Mouse (Mus musculus): Measurements from ENCODE around the gene Rgs21. TPM values are rescaled to one million over a fixed set of nuclear protein-coding genes. Genes with fewer than 3 reads are reported as not detected.

Rgs21 gene
- not detected for total RNA-seq (2021)
- long read RNA-seq, experiment 1, result 0 reads
- long read RNA-seq, experiment 2, result 0 reads

DNA sequence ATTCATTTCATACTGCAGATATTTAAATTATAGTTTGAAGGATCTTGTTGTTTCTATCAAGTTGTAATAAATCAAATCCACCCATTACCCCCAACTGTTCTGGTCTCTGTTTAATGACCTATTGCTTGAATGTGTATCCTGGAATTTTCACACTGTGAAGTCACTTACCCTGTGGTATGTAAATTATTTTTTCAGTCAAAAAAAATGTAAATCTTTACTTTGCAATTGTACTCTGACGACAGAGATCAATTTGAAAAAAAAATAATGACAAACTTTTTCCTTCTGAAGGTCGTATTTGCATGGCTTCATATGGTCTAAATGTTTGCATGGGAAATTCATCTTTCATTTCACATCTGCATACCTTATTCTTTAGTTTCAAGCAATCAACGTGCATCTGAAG is at the start of gene Rgs21:
Gene Rgs21 (minus strand): TSS at position 101 of the 400 bp plus-strand sequence.
- no peak for DNase-seq (ENCODE audit: low spot score in 2 of 2)

DNA sequence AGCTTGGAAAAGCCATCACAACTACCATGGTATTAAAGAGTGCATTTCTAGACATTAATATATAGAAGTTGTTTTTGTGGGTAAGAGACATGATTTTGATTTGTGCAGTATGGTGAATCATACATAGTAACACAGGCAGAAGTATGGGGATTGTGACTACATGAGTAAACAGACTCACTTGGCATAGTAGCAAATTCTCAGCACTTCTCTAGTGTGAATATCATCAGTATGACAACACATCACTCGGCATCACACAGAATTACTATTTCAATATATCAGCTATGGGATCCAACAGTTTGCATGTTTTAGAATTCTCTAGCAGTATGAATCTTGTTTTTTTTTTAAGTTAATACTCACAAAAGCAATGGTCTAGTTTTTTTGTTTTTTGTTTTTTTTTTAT is 36.6 kb upstream of the Rgs21 start:
- no peak for DNase-seq (ENCODE audit: low spot score in 2 of 2)

DNA sequence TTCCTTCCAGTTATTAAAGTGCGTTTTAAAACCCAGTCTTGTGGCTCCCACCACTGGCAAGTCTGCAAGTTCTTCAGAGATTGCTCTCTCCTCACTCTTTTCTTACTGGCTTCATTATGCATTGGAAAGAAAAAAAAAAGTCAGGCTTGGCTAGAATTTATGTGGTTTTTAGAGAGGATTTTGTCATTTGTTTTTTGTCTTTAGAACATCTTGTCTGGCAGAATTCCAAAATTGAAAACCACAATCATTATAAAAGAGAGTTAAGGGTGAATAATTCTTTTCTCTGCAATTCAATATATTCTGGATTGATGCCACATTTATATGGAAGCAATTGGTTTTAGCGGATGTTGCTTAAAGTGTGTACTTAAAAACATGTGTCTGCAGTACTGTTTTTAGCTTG is 35.5 kb upstream of the Rgs21 start:
- peak in 1 of 2 experiments; percentile 15 for DNase-seq (ENCODE audit: low spot score in 2 of 2)

DNA sequence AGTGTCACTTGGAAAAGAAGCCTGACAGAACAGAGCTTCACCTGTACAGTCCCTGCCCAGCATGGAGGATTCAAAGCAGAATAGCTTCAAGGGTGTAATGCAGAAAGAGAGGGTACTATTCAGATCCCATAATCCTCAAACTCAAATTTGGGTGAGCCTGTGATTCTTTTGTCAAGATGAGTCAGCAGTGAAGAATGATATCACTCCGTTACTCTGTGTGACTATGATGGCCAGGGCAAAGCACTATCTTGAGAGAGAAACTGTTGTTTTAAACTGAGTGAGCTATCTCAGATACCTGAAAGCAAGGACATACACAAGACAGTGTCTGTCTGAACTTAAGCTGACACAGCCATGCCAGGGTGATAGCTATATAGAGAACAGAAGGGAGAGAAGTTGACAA is 11.9 kb upstream of the Rgs21 start:
- DNase-seq (ENCODE audit: low spot score in 2 of 2), result no peak

DNA sequence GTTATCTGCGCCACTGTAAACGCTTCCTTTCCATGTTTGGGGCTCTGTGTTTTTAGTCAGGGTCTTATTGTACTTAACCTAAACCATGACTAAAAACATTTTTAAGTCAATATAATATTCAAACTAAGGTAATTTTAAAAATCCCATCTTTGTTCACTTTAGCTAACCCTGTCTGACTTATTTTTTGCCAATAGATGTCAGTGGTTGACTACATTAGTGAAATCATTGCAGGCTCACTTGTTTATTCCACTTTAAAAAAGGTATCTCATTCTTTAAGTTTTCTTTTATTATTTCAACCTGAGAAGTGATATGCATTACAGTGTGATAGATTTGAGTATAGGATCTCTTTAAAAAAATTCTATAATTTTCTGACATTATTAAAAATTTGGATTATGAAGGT is 5.5 kb upstream of the Rgs21 start:
- DNase-seq (ENCODE audit: low spot score in 2 of 2), result peak in 1 of 2 experiments; percentile 5

DNA sequence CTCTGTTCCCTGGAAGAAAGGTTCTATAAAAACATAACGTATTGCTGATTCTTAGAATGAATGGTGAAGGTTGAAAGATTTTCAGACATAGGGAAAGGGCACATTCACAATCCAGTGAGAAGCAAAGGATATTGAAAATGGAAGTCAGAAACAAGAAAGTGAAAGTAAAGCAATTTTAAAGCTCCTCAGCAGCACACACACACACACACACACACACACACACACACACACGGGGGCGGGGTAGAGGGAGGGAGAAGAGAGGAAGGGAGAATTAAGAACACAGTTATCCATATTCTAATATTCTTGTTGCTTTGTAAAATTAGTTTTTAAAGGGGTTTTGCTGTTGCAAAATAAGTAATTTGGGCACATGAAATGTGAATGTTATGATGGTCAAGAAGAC is 2.4 kb upstream of the Rgs21 start:
- DNase-seq (ENCODE audit: low spot score in 2 of 2), result no peak

DNA sequence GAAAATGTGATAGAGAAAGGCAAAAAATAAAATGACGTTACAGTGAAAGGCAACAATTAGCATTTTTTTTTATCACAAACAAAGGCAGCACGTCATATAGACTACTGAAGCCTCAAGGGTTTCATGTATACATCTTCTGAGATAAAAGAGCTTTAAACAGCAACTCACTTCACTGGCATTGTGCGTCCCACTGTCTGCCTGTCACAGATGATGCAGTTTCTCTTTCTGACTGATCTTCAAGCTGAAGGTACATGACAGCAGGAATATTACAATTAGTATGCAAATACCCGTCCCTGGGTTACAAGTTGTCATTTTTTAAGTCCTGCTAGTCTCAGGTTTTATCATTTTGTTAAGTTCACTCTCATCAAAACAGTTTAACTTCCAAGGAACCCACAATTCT is 22.3 kb downstream of the Rgs21 start:
- no peak for DNase-seq (ENCODE audit: low spot score in 2 of 2)

DNA sequence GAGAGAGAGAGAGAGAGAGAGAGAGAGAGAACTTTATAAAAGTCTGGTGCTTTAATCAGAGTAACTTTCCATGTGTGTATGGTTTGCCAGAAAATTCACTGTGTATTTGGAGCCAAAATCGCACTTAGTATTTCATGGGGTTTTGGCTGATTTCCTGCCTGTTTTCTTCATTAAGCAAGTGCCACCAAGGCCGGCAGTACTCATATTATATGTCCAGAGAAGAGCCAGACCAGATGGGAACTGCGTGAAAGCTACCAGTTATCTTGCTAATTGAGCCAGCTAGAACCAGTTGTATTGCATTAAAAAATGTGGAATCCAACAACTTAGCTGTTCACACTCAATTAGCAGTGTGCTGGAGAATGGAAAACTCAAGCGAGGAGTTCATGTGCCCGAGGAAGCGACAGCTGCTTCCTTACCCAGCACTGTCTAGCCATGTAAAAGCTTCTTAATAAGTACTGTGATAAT is 22.9 kb downstream of the Rgs21 start:
- DNase-seq (ENCODE audit: low spot score in 2 of 2), result peak in 1 of 2 experiments; percentile 18

DNA sequence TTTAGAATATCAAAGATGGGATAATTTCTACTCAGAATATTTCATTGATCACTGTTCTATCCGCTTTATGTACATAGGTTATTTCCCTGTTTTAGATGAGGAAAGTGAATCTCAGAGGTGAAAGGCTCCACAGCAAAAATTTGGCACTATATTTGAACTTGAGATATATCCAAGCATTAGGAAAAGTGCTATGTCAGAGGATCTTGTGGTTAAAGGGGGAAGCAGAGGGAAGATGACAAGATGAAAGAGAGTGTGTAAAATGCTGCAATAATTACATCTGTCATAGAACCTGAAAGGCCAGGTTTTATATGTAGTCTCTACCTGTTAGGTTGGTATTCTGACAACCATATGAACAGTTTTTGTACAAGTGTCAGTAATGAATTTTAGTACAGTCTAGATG is 35.7 kb downstream of the Rgs21 start:
- DNase-seq (ENCODE audit: low spot score in 2 of 2), result no peak

DNA sequence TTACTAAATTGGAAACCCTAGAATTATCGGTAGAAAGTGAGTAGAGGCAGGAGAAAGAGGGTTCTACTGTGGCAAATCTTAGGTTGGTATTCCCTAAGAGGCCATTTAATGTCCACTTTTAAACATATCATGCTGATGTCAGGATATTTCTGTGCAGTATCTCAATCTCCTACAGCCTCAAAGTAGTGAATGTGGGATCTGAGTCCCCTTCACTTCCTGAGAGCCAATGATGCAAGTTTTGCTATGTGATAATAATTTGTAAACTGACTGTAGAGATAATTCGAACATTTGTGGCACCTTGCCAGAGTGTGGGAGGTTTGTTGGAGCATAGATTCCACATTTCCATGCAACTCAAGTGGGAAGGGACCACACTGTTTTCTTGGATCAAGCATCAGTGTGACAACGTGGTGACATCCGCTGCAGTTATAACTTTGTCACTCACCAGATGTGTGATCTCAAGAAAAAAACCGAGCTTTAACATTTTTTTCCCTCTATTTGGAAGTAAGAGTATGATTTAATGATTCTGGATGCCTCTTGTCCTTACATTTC is 49.5 kb downstream of the Rgs21 start:
- peak; percentile 21 to 45 for DNase-seq (ENCODE audit: low spot score in 2 of 2)

DNA sequence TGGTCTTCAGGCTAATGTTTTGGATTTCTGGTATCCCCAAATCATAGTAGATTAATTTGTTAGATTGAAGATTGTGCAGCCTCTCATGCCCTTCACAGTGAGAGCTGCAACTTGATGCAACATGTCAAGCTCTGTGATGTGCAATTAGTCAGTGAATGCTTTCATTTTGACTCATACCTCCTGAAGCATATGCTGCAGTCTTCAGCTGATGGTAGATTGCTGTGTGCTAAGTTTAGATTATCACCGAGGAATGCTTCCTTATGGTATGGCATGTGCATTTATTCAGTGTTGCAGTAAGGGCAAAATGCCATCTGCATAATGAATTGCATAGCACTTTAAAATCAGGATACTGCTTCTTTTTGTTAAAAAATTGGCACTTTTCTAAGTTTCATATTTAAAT is 65.2 kb downstream of the Rgs21 start:
- DNase-seq (ENCODE audit: low spot score in 2 of 2), result peak in 1 of 2 experiments; percentile 8

DNA sequence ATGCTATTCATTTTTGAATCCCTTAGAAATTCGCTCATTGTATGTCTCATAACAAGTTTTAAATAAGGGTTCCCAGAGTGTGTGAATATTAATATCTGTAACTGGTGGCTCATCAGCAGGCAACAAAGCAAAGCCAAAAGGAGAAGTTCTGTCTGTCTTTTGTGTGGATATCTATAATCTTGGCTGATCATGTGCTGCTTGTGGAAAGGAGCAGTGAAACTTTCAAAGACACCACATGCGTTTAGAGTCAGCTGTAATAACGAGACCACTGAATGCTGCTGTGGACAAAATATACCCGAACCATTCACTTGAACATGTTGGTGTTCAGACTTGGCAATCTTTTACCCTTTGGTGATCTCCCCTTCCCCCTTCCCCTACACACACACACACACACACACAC is 67.0 kb downstream of the Rgs21 start:
- DNase-seq (ENCODE audit: low spot score in 2 of 2), result no peak

DNA sequence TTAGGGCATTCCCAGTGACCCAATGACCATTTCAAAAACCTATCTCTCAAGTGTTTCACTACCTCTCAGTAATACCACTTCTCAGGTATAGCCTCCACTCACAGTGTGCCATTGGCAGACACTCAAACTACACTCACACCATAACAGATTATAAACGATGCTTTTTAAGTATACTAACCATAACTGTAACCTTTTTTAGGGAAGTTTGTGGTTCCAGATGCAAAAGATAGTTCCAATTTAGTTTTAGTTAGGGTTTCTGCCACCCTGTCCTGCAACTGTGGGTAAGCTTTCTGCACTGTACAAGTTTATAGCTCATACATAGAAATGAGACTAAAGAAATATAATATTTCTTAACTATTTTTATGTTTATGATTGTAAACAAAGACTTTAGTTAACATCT is 67.7 kb downstream of the Rgs21 start:
- DNase-seq (ENCODE audit: low spot score in 2 of 2), result no peak

DNA sequence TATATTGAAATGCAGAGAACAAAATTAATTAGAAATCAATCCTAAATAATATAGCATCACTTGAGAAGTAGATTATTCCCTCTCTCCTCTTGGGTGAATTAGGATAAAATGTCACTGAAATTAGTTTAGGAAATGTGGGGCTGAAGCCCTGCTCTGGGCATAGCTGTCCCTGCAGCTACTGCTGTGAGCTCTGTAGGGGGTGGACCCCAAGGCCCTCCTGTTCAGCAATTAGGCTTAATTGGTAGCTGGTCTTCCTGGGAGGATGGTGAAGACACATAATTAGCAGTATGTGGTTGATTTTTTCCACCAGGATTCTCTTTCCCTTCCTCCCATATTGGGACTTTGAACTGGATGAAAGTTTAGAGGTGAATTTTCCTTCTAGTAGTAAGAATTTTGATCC is 68.7 kb downstream of the Rgs21 start:
- no peak for DNase-seq (ENCODE audit: low spot score in 2 of 2)

DNA sequence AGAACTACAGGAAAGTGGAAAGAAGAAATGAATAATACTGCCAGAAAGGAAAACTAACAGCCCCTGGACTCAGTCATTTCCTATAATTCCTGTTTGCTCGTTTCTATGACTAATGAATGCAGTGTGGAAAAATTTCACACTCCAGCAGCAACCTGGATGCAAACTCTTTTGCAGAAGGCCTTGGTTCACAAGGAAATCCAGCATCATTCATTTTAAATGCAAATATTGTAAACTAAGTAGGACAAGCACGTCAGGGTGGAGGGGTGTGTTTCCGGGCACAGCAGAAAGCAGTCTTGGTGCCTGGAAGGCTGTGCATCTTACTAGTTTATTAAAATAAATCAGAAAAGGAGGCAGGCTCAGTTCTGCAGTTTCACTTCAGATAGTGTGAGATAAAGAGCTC is 69.4 kb downstream of the Rgs21 start:
- DNase-seq (ENCODE audit: low spot score in 2 of 2), result no peak

DNA sequence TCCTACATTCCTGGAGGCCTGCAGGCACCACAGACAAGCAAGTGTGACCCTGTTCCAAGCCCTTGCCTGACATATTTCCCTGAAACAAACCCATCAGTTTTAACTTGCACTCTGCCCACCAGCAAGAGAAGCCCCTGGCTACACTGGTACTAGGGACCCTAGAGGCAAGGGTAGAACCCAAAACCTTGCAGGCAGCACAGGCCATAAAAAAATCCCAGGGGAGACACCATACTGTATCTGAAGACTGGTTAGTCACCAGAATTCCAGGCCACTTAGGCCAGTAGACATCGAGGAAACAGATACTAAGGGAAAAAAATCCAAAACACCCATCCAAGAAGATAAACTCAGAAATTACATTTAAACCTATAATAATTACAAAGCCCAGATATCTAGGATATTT is 74.1 kb downstream of the Rgs21 start:
- DNase-seq (ENCODE audit: low spot score in 2 of 2), result no peak

DNA sequence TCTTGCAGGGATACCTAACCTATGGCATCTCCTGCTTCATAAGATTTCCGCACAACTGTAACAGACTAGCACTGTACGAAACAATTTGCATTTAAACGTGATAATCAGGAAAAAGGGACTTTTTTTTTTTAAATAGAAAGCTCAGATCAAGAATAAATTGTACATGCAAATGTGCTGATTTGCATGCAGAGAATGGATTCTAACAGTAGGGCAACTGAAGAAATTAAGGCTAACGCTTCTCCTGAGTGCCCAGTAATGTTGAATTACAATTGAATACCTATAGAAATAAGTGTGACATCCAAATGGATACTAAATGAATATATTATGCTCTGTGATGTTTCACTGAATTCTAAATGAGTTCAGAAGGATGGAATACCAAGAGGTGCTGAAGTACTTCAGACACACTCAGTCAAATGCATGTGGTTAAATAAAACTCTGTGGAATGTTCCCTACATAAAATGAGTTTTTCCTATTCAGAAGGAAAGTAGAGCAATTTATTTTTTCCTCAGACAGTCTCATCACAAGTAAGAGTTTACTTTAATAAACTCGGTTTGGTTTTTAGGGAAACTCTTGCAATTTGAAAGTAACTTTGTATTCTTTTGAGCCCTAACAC is 79.1 kb downstream of the Rgs21 start:
- DNase-seq (ENCODE audit: low spot score in 2 of 2), result no peak

Other genes with a start within 250 kb of the Rgs21 start
- under 1 TPM in 1 of 2 experiments, not detected in 1; 0.25 TPM for gene Rgs18, start 207.8 kb upstream of the Rgs21 start, total RNA-seq (2021)

All from layer of hippocampus, postnatal 14 days (tissue).